Mouse (Mus musculus): Measurements from ENCODE around the gene Gm9376. TPM values are rescaled to one million over a fixed set of nuclear protein-coding genes. Genes with fewer than 3 reads are reported as not detected.

Gene Gm9376
- polyA plus RNA-seq, 1 experiment, result not detected

DNA sequence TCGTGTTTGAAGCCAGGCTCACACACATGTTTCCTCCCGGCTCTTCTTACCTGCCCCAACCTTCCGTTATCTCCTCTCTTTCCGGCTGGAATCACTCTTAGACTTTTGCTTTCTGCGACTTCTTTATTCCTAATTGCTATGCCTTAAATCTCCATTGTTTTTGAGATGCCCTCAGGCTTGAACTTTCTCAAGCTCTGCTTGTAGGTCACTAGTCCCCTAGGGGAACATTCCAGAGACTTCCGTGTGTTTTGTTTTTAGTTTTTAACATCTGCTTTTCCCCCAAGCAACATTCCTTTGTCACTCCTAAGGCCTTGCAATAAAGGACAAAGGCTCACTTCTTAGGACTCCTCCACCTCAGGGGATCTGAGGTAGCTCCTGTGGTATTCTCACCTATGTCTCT lies 13.4 kb upstream of the Gm9376 start:
- no peak for DNase-seq
- TF ChIP-seq CTCF (IDR thresholded peaks at IDR 0.05; ENCODE audit: borderline replicate concordance, insufficient read depth, low read depth, low read length) (no peak), POLR2A (IDR thresholded peaks at IDR 0.05; ENCODE audit: borderline replicate concordance, insufficient read depth, low read length) (no peak)
- 93% methylated on average over 6 of the region's 6 CpGs for WGBS
- H3K27me3 ChIP-seq (ENCODE audit: control insufficient read depth, insufficient read depth, low read length), result no peaks in the 10 kb centered on the region
- H3K4me1 ChIP-seq (ENCODE audit: control insufficient read depth, insufficient read depth, low read length), result no peaks in the 10 kb centered on the region
- no peak overlapping the region for H3K27ac ChIP-seq (ENCODE audit: insufficient read depth, low read length)
- no peak overlapping the region for H3K4me3 ChIP-seq (replicated peaks; ENCODE audit: insufficient read depth, low read depth, low read length)

DNA sequence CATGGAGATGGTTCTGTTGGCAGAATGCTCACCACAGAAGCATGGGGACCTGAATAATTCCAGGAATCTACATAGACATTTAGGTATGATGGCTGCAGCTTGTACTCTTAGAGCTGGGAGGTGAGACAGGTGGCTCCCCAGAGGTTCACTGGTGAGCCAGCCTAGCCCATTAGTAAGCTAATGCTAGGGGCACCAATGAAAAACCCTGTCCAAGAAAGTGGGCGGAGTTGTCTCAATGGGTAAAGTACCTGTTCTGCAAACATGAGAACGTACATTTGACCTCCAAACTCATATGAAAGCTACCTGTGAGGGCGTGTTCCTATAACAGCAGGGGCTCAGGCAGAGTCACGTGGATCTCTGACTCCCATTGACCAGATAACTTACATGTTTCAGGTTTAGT lies 2.1 kb downstream of the Gm9376 start:
- H3K4me3 ChIP-seq (replicated peaks; ENCODE audit: insufficient read depth, low read depth, low read length), result no peak overlapping the region
- no peaks in the 10 kb centered on the region for H3K4me1 ChIP-seq (ENCODE audit: control insufficient read depth, insufficient read depth, low read length)
- H3K27ac ChIP-seq (ENCODE audit: insufficient read depth, low read length), result no peak overlapping the region
- 88% methylated on average over 4 of the region's 4 CpGs for WGBS
- TF ChIP-seq CTCF (IDR thresholded peaks at IDR 0.05; ENCODE audit: borderline replicate concordance, insufficient read depth, low read depth, low read length), result no peak
- TF ChIP-seq POLR2A (IDR thresholded peaks at IDR 0.05; ENCODE audit: borderline replicate concordance, insufficient read depth, low read length), result no peak
- no peaks in the 10 kb centered on the region for H3K27me3 ChIP-seq (ENCODE audit: control insufficient read depth, insufficient read depth, low read length)
- no peak for DNase-seq

DNA sequence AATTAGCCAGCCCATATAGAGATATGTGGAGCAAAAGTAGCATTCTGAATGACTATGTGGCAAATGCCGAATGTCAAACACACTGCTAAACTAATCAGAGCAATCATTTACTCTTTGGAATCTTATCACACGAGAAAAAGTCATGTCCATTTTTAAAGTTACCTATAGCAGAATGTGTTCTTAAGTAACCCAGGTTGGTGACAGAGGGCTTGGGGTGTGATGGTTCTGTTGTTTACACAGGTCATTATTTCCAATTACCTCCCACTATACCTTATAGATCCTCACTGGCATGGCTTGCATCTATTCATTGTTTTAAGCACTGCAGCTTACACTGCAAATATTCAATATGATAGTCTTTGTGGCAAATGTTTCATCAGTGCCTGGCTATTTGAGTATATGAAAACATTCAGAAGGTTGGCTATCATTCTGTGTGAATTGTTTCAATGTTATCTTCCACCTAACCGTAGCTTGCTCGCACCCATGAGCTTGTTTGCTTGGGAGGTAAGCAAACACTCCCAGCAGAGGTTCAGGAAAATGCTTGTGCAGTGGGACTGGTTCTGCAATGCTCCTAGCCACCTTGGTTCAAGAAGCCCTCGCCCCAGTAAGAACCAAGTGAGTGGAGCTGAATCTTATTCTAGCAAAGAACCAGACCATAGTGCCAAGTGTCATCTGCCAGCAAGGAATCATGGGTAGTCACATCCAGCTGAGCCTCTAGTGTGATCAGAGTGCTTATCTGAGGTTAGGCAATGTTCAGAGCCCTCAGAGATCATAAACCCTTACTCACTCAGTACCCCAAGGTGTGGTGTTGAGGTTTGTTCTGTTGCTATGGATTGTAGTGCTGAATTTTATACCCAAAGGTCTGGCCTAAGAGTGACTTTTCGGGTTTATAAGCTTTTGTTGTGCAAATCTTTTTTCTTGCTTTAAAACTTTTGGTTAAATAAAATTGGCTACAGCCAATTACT lies 6.1 kb downstream of the Gm9376 start:
- H3K27ac ChIP-seq (ENCODE audit: insufficient read depth, low read length), result no peak overlapping the region
- H3K4me1 ChIP-seq (ENCODE audit: control insufficient read depth, insufficient read depth, low read length), result no peaks in the 10 kb centered on the region
- WGBS, result 86% methylated on average over 6 of the region's 6 CpGs
- DNase-seq, result no peak
- H3K4me3 ChIP-seq (replicated peaks; ENCODE audit: insufficient read depth, low read depth, low read length), result no peak overlapping the region
- TF ChIP-seq CTCF (IDR thresholded peaks at IDR 0.05; ENCODE audit: borderline replicate concordance, insufficient read depth, low read depth, low read length), result no peak
- no peak for TF ChIP-seq POLR2A (IDR thresholded peaks at IDR 0.05; ENCODE audit: borderline replicate concordance, insufficient read depth, low read length)
- H3K27me3 ChIP-seq (ENCODE audit: control insufficient read depth, insufficient read depth, low read length), result no peaks in the 10 kb centered on the region

DNA sequence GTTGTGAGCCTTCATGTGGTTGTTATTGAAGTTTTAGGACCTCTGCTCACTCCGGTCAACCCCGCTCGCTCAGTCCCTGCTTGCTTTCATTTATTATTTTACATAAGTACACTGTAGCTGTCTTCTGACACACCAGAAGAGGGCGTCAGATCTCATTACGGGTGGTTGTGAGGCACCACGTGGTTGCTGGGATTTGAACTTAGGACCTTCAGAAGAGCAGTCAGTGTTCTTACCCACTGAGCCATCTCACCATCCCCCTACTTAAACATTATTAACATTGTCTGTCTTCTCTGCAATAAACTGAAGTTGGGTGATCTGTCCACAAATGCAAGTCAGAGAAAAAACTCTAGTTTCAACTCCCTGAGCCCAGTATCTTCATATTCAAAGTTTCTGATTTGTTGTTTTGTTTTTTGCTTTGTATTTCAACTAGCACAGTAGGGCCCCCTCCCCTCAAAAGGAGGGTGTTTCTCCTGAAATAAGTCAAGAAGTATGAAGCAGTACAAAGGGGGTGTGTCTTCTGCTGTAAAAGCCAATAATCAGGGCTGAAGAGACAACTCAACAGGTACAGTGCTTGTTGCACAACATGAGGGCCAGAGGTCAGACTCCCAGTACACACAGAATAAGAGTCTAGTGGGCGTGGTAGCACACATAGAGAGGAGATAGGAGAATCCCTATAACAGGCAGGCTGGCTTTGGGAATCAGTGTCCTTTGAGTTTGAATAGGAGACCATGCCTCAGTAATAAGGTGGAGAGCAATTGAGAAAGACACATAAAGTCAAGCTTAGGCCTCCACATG lies 11.1 kb downstream of the Gm9376 start:
- no peaks in the 10 kb centered on the region for H3K4me1 ChIP-seq (ENCODE audit: control insufficient read depth, insufficient read depth, low read length)
- H3K4me3 ChIP-seq (replicated peaks; ENCODE audit: insufficient read depth, low read depth, low read length), result no peak overlapping the region
- 81% methylated on average over 7 of the region's 7 CpGs for WGBS
- no peak for DNase-seq
- TF ChIP-seq POLR2A (IDR thresholded peaks at IDR 0.05; ENCODE audit: borderline replicate concordance, insufficient read depth, low read length), result no peak
- no peak for TF ChIP-seq CTCF (IDR thresholded peaks at IDR 0.05; ENCODE audit: borderline replicate concordance, insufficient read depth, low read depth, low read length)
- no peak overlapping the region for H3K27ac ChIP-seq (ENCODE audit: insufficient read depth, low read length)
- H3K27me3 ChIP-seq (ENCODE audit: control insufficient read depth, insufficient read depth, low read length), result no peaks in the 10 kb centered on the region

DNA sequence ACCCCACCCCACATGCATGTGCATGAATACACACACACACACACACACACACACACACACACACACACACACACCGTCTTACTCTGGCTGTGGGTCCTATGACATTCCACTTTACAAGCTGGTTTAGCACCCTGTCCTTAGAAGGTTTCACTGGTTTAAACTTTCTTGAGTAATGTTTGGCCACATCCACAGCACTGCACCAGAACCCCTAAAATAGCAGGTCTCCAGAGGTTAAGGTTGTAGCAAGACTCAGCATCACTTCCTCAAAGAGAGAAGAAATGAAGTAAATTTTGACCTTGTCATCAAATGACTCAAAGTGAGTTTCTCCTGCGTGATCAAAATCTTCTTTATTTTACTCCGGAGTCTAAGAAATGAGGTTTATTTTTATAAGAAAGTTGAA lies 15.5 kb downstream of the Gm9376 start:
- no peak for DNase-seq
- TF ChIP-seq CTCF (IDR thresholded peaks at IDR 0.05; ENCODE audit: borderline replicate concordance, insufficient read depth, low read depth, low read length), result no peak
- no peak for TF ChIP-seq POLR2A (IDR thresholded peaks at IDR 0.05; ENCODE audit: borderline replicate concordance, insufficient read depth, low read length)

DNA sequence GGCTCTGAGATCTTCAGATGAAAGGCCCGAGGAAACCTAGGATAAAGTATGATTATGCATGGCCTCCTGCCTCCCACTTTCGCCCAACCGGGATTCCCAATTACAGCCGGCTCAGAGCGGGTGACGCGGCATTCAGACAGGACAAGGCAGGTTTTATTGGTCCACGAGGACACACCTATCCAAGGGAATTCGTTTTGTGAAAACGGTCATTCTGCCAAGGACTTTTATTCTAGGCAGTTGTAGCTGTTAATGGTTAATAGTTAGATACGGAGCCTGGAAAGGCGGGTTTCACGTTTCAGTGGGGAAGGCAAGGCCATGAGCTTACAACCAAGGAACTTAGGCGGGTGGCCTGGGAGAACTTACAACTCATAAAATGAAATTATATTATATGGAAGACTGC lies 16.2 kb downstream of the Gm9376 start:
- no peak for DNase-seq
- Histone ChIP-seq H3K27me3 (ENCODE audit: control insufficient read depth, insufficient read depth, low read length) (no peaks in the 10 kb centered on the region), H3K4me1 (ENCODE audit: control insufficient read depth, insufficient read depth, low read length) (no peaks in the 10 kb centered on the region), H3K4me3 (replicated peaks; ENCODE audit: insufficient read depth, low read depth, low read length) (no peak overlapping the region), H3K27ac (ENCODE audit: insufficient read depth, low read length) (no peak overlapping the region)
- 85% methylated on average over 14 of the region's 14 CpGs for WGBS
- TF ChIP-seq POLR2A (IDR thresholded peaks at IDR 0.05; ENCODE audit: borderline replicate concordance, insufficient read depth, low read length) (no peak), CTCF (IDR thresholded peaks at IDR 0.05; ENCODE audit: borderline replicate concordance, insufficient read depth, low read depth, low read length) (no peak)

More for the DNA sequence above, 15.5 kb downstream of the Gm9376 start:
- Histone ChIP-seq H3K27me3 (ENCODE audit: control insufficient read depth, insufficient read depth, low read length) (no peaks in the 10 kb centered on the region), H3K4me3 (replicated peaks; ENCODE audit: insufficient read depth, low read depth, low read length) (no peak overlapping the region), H3K4me1 (ENCODE audit: control insufficient read depth, insufficient read depth, low read length) (no peaks in the 10 kb centered on the region), H3K27ac (ENCODE audit: insufficient read depth, low read length) (no peak overlapping the region)
- WGBS, result 91% methylated on average over 3 of the region's 3 CpGs

DNA sequence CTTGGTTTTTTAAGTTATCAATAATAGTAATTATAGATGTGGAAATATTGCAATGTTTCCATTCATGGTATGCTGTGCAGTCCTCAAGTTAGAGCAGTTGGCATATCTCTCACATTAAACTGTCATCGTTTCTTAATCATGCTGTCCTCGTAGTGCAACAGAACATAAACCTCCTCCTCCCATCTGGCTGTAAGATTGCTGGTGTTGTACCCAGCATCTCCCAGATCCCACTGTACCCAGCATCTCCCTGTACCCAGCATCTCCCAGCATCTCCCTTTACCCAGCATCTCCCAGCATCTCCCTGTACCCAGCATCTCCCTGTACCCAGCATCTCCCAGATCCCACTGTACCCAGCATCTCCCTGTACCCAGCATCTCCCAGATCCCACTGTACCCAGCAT lies 19.3 kb downstream of the Gm9376 start:
- 81% methylated on average over 2 of the region's 2 CpGs for WGBS
- H3K4me1 ChIP-seq (ENCODE audit: control insufficient read depth, insufficient read depth, low read length), result no peaks in the 10 kb centered on the region
- DNase-seq, result no peak
- TF ChIP-seq POLR2A (IDR thresholded peaks at IDR 0.05; ENCODE audit: borderline replicate concordance, insufficient read depth, low read length) (no peak), CTCF (IDR thresholded peaks at IDR 0.05; ENCODE audit: borderline replicate concordance, insufficient read depth, low read depth, low read length) (no peak)
- H3K27me3 ChIP-seq (ENCODE audit: control insufficient read depth, insufficient read depth, low read length), result no peaks in the 10 kb centered on the region
- no peak overlapping the region for H3K4me3 ChIP-seq (replicated peaks; ENCODE audit: insufficient read depth, low read depth, low read length)
- no peak overlapping the region for H3K27ac ChIP-seq (ENCODE audit: insufficient read depth, low read length)
